Mouse (Mus musculus) embryo, embryonic 11 days (tissue): ENCODE data around the gene Ryr2.
A peak's percentile ranks its signal among the peaks of the same experiment; 100 is the strongest.

Experiments
- DNase-seq: peaks from one replicate; pipeline ENCODE4 v3.0.0-alpha.2; 2015

Gene Ryr2

GRCm38 (mm10) chr13:12093146-12093545 is 13.6 kb downstream of the Ryr2 start:
- no peak for DNase-seq

- DNase-seq, result no peak
Observed at GRCm38 (mm10) chr13:12092379-12093107, 14.2 kb downstream of the Ryr2 start.

- no peak for DNase-seq
Observed at GRCm38 (mm10) chr13:12084112-12084475, 22.7 kb downstream of the Ryr2 start.

- no peak for DNase-seq
Observed at GRCm38 (mm10) chr13:12083443-12084111, 23.2 kb downstream of the Ryr2 start.

GRCm38 (mm10) chr13:12080590-12080989 is 26.2 kb downstream of the Ryr2 start:
- DNase-seq, result no peak

GRCm38 (mm10) chr13:12079536-12079935 is 27.2 kb downstream of the Ryr2 start:
- no peak for DNase-seq

GRCm38 (mm10) chr13:12074897-12075296 is 31.8 kb downstream of the Ryr2 start:
- DNase-seq, result no peak

- DNase-seq, result no peak
Observed at GRCm38 (mm10) chr13:12072571-12072970, 34.2 kb downstream of the Ryr2 start.

GRCm38 (mm10) chr13:12072112-12072511 is 34.6 kb downstream of the Ryr2 start:
- peak; percentile 23 for DNase-seq

GRCm38 (mm10) chr13:12070157-12071129 is 36.3 kb downstream of the Ryr2 start:
- DNase-seq, result no peak

- DNase-seq, result no peak
Observed at GRCm38 (mm10) chr13:12064576-12064975, 42.2 kb downstream of the Ryr2 start.

- no peak for DNase-seq
Observed at GRCm38 (mm10) chr13:12063561-12063960, 43.2 kb downstream of the Ryr2 start.

GRCm38 (mm10) chr13:12057357-12057771 is 49.4 kb downstream of the Ryr2 start:
- DNase-seq, result peak; percentile 17

- DNase-seq, result no peak
Observed at GRCm38 (mm10) chr13:12055913-12056312, 50.8 kb downstream of the Ryr2 start.

GRCm38 (mm10) chr13:12053910-12054309 is 52.8 kb downstream of the Ryr2 start:
- DNase-seq, result no peak

GRCm38 (mm10) chr13:12050809-12051208 is 55.9 kb downstream of the Ryr2 start:
- DNase-seq, result no peak

- no peak for DNase-seq
Observed at GRCm38 (mm10) chr13:12047059-12047458, 59.7 kb downstream of the Ryr2 start.

GRCm38 (mm10) chr13:12044751-12045150 is 62.0 kb downstream of the Ryr2 start:
- no peak for DNase-seq

- DNase-seq, result no peak
Observed at GRCm38 (mm10) chr13:12042891-12043491, 63.8 kb downstream of the Ryr2 start.

GRCm38 (mm10) chr13:12039967-12040366 is 66.8 kb downstream of the Ryr2 start:
- no peak for DNase-seq

GRCm38 (mm10) chr13:12038676-12039075 is 68.1 kb downstream of the Ryr2 start:
- DNase-seq, result no peak

- DNase-seq, result no peak
Observed at GRCm38 (mm10) chr13:12037241-12037640, 69.5 kb downstream of the Ryr2 start.

GRCm38 (mm10) chr13:12036834-12037233 is 69.9 kb downstream of the Ryr2 start:
- no peak for DNase-seq
